Mouse (Mus musculus) lung, postnatal 4 days (tissue): ENCODE measurements around the gene Dlg4.
A peak's percentile ranks its signal among the peaks of the same experiment; 100 is the strongest.
"Not testable (repeated sequence)": the region's sequence is repeated elsewhere in the genome, so short reads cannot be mapped to it uniquely, and the experiment has no call there.

ENCODE experiments used
- DNase-seq, 2 experiments: peaks; one replicate each; pipeline ENCODE4 v3.0.0; 2021

The Dlg4 gene

GRCm38 (mm10) chr11:70053898-70054570 lies 37.3 kb downstream of the Dlg4 start, which contains the start of gene Asgr1:
TSS of gene Asgr1 (plus strand) at chr11:70054085.
- DNase-seq: no peak

- DNase-seq: peak; percentile 58 to 85
These were observed 39.0 kb downstream of the Dlg4 start for GRCm38 (mm10) chr11:70055618-70056214.

- DNase-seq: no peak
These were observed 41.1 kb downstream of the Dlg4 start for GRCm38 (mm10) chr11:70057805-70058204.

GRCm38 (mm10) chr11:70059930-70060329 lies 43.2 kb downstream of the Dlg4 start:
- DNase-seq: no peak

GRCm38 (mm10) chr11:70063053-70063452 lies 46.3 kb downstream of the Dlg4 start:
- DNase-seq: no peak

- no peak for DNase-seq
These were observed 50.0 kb downstream of the Dlg4 start for GRCm38 (mm10) chr11:70066701-70067100.

DNA sequence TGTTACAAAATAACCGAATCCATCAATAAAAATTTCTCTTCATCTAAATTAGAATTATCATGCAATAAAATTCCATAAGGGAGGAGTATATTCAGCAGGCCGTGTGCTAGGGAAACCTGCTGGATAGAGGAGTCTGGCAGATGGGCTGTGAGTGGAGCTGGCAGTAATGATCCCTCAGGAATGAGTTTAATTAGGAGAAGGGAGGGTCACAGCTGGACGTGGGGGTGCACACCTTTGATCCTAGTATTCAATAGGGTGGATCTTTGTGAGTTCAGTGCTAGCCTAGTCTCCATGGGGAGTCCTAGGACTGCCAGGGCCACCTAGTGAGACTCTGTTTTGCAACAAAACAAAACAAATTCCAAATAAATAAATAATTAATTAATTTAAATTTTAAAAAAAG lies 51.5 kb downstream of the Dlg4 start:
- DNase-seq: no peak

DNA sequence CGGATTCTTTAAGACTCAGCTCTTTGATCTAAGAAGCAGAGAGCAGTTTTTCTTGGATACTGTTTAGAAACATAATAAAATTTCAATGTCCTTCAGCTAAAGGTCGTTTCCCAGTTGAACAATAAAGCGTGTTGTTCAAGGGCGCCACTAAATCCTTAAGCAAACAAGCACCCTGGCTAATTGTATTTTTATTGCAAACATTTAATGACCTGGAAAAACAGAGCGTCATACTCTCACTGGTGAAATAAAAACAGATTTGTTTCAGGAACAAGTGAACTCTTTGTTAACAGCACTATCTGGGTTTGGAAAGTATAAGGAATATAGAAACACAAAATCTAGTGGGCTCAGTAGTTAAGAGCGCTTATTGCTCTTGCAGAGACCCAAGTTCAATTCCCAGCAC lies 53.3 kb downstream of the Dlg4 start:
- DNase-seq: no peak

- DNase-seq: not testable (repeated sequence)
These were observed 53.9 kb downstream of the Dlg4 start for GRCm38 (mm10) chr11:70070603-70071002.

DNA sequence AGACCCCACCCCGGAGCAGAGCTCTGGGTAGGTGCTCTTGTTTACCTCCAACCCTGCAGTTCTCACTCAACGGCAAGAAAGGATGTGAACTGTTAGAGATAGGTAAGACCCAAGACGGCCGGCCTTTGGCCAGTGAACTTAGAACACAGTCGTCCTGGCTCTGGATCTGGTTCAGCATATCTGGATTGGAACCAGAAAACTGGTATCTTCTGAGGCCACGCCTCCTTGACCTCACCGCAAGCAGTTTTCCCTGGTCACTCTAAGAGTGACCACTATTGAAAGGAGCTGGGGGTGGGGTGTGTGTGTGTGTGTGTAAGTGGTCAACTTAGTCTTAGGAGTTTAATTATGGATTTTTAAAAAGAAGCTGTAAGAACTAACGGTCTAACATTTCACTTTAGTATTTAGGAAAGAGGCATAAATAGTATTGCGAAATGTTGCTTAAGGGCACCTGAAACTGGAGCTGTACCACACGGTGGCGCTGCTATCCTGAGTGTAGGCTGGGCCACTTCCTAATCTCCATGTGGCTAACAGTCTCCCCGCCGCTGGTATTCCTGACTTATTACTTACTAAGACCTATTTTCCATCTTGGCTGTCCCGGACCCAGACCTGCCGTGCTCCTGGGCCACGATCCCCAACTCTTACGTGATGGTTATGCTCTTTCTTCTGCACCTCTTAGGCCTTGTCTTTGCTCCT lies 57.8 kb downstream of the Dlg4 start:
- DNase-seq: peak; percentile 72 to 84

- DNase-seq: no peak
These were observed 58.8 kb downstream of the Dlg4 start for GRCm38 (mm10) chr11:70075581-70075980.

DNA sequence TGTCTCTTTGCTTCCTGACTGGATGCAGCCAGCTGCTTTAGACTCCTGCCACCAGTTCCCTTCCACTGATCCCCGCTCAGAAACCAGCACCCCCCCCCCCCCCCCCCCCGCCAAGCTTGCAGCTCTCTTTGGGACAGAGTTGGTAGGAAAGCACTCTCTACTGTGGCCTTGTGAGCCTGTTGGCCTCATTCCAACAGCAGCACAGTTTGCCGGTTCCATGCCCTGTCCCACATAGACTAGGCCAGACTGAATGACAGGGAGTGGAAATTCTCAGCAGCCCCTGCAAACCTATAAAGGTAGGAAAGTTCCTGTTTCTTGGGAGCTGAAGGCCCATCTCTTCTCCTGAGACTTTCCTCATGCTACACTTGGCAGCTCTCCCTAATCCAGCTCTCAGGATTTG lies 60.7 kb downstream of the Dlg4 start:
- DNase-seq: no peak

GRCm38 (mm10) chr11:70079175-70079574 lies 62.4 kb downstream of the Dlg4 start:
- no peak for DNase-seq

DNA sequence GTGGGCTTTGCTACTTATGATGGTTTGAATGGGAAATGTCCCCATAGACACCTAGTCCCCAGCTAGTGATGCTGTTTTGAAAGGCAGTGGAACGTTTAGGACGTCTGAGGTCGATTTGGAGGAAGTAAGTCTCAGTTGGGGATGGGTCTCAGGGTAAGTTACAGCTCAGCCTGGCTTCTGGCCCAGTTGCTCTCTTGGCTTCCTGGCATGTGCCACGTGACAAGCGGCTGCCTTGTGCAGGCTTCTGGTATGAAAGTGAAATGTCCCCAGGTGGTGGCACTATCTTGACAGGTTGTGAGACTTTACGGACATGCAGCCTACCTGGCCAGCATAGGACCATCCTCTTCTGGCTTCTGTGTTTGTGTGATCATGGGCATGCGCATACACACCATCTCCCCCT lies 63.2 kb downstream of the Dlg4 start:
- peak; percentile 33 to 44 for DNase-seq

DNA sequence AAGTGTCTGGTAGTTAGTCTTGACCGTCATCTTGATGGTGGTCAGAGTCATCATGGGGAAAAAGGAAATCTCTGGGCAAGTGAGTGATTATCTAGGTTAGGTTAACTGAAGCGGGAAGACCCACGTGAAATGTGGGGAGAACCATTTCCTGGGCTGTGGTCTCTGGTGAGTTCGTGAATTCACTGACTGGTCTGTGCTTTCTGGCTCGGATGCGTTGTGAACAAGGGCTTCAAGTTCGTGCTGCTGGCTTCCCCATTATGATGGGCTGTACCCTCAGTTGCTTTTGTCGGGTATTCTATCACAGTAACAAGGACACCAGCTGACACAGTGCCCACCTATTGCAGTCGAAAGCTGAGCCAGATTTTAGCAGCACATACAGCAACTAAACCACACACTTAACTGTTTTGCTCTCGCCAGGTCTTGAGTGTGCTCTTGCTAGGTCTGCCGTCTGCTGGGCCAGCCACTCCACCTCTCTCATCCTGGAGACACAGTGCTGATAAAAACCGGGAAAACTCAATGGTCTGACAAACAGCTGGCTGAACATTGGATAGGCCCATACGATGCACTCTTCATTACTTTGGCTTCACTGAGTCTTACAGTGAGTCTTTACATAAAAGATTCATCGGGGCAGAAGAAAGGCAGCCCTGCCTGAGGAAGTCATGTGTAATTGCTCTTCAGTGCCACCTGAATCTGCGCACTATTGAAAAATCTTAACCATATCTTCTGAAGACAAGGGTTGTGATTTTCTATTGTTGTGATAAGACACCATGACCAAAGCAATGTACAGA lies 64.3 kb downstream of the Dlg4 start:
- DNase-seq: no peak

GRCm38 (mm10) chr11:70084563-70084962 lies 67.8 kb downstream of the Dlg4 start:
- peak in 1 of 2 experiments; percentile 29 for DNase-seq

- DNase-seq: peak; percentile 51 to 53
These were observed 75.4 kb downstream of the Dlg4 start, which contains the start of gene Asgr2 for GRCm38 (mm10) chr11:70091986-70092783. TSS of gene Asgr2 (plus strand) at chr11:70092644.
